Mouse (Mus musculus) left cerebral cortex, adult 2 months (tissue): ENCODE measurements at regions not wholly inside any gene's neighbourhood (a gene's known extent, or its start where the extent isn't known, plus 50 kb on each side); places are given as distances from the start of the nearest gene placed in this dataset.
A peak's percentile ranks its signal among the peaks of the same experiment; 100 is the strongest.

Source experiments
- DNase-seq, 2 experiments: peaks; one replicate each; pipeline ENCODE4 v3.0.0; 2021 to 2022; ENCODE audit warnings: low spot score in 2 of 2, mixed read lengths in 1 of 2; ENCODE audit errors: extremely low spot score in 1 of 2
- H3K27ac ChIP-seq: fragments of 200-600 bp; 2 replicates; pipeline ENCODE4 v1.8.1; 2022
- H3K4me3 ChIP-seq: fragments of 200-600 bp; 2 replicates; pipeline ENCODE4 v1.8.1; 2022
- CTCF ChIP-seq: fragments of 200-600 bp; IDR thresholded peaks from 2 replicates; pipeline ENCODE4 v1.8.1; 2022; ENCODE audit warnings: antibody characterized with exemption, mild to moderate bottlenecking, moderate library complexity
- intact Hi-C: fragments of 180-260 bp; cut with DNase I; formaldehyde crosslinking; loops from one replicate; pipeline ENCODE4 v1.15.1; 2025

GRCm38 (mm10) chr14:111553891-111554290 lies 121.0 kb upstream of the Slitrk5 start:
- TF ChIP-seq CTCF: no peak

GRCm38 (mm10) chr14:111569331-111569839 lies 105.5 kb upstream of the Slitrk5 start:
- DNase-seq: no peak
- intact Hi-C loops: no loop called here

More at GRCm38 (mm10) chr14:111553891-111554290, 121.0 kb upstream of the Slitrk5 start:
- DNase-seq: no peak
- intact Hi-C loops: no loop called here
- H3K27ac ChIP-seq: no peak overlapping the region
- no peak overlapping the region for H3K4me3 ChIP-seq

GRCm38 (mm10) chr14:111577470-111577869 lies 97.4 kb upstream of the Slitrk5 start:
- Histone ChIP-seq H3K27ac (no peak overlapping the region), H3K4me3 (no peak overlapping the region)
- intact Hi-C loops: no loop called here
- no peak for DNase-seq
- TF ChIP-seq CTCF: no peak

More at GRCm38 (mm10) chr14:111569331-111569839, 105.5 kb upstream of the Slitrk5 start:
- no peak for TF ChIP-seq CTCF
- Histone ChIP-seq H3K4me3 (no peak overlapping the region), H3K27ac (no peak overlapping the region)

GRCm38 (mm10) chr14:111583076-111583475 lies 91.8 kb upstream of the Slitrk5 start:
- no peak overlapping the region for H3K4me3 ChIP-seq
- TF ChIP-seq CTCF: peak; percentile 58
- no peak overlapping the region for H3K27ac ChIP-seq
- intact Hi-C loops: loop anchor here (2.0 to 10.0 kb wide), 2 partner anchors 90 to 1312 kb away; no protein-coding TSS in a partner anchor
- no peak for DNase-seq

GRCm38 (mm10) chr14:111616824-111617223 lies 58.1 kb upstream of the Slitrk5 start:
- H3K4me3 ChIP-seq: no peak overlapping the region
- intact Hi-C loops: no loop called here
- no peak for TF ChIP-seq CTCF
- H3K27ac ChIP-seq: no peak overlapping the region
- DNase-seq: no peak

GRCm38 (mm10) chr14:111620821-111621220 lies 54.1 kb upstream of the Slitrk5 start:
- TF ChIP-seq CTCF: no peak
- no peak for DNase-seq

More at GRCm38 (mm10) chr14:111620821-111621220, 54.1 kb upstream of the Slitrk5 start:
- H3K27ac ChIP-seq: no peak overlapping the region
- intact Hi-C loops: no loop called here
- H3K4me3 ChIP-seq: no peak overlapping the region
